Comparison of ENCODE assay signal across 8 mouse cellular contexts in the genomic region with DNA sequence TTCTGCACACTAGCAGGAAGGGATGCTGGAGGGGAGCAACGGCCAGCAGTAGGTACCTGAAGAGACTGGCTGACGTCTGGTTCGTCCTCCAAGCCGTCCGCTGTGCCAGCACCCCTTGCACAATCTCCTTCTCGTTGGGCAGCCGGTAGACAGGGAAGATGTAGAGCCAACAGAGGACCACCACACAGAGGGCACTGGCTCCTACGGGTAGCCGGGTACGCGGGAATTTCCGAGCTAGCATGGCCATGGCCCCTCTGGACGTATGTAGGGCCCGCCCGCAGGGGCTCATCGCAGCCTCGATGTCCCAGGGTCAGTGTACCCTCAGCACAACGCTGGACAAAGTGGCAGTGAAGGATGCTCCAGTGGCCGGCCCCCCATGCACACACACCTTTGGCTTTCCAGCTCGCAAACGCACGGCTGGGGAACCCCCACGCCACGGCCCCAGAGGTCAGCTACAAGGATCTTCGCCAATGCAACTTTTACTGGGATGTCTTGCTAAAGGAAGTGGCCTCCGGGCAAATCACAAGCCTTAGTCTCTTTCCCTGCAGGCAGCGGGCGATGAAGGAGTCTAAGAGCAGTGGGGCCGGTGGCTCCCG. TPM values are rescaled to one million over a fixed set of nuclear protein-coding genes. Genes with fewer than 3 reads are reported as not detected.
DNase-seq lines count a peak whose midpoint lies in the region; ATAC-seq and TF ChIP-seq lines count a peak whose summit lies in the region.

No protein-coding gene starts in this region.

- no peak for TF ChIP-seq POLR2A in bone marrow, adult 2 months (IDR thresholded peaks at IDR 0.05; ENCODE audit: borderline replicate concordance, control insufficient read depth, low read depth, low read length)

- no peak for DNase-seq in heart, postnatal 36 days
- no peak for DNase-seq in stomach, postnatal 0 days (ENCODE audit: low spot score)
- DNase-seq in gastrocnemius, postnatal 25 days, result no peak
- no peak for DNase-seq in layer of hippocampus, adult 11-12 months (ENCODE audit: low spot score)

- no peak for TF ChIP-seq CTCF in bone marrow, adult 2 months (IDR thresholded peaks at IDR 0.05; ENCODE audit: control insufficient read depth, insufficient read depth, low read length)
- TF ChIP-seq CTCF in stomach, postnatal 0 days (IDR thresholded peaks at IDR 0.05; ENCODE audit: low read depth), result no peak

- no peak overlapping the region for H3K27ac ChIP-seq in heart, embryonic 12.5 days (ENCODE audit: poor library complexity, severe bottlenecking)
- no peak overlapping the region for H3K27ac ChIP-seq in bone marrow, adult 2 months (ENCODE audit: control insufficient read depth, insufficient read depth, low read depth, low read length, poor library complexity)
- peak overlapping the region; percentile 99 for H3K27ac ChIP-seq in forebrain, embryonic 15.5 days (replicated peaks)
- H3K27ac ChIP-seq in limb, embryonic 15.5 days, result no peak overlapping the region
- H3K27ac ChIP-seq in stomach, postnatal 0 days (replicated peaks), result no peak overlapping the region

- intact Hi-C loops in heart, postnatal 36 days (cut with DNase I), result loop anchor here (2.0 kb wide), 1 partner anchor 183 kb away; no protein-coding TSS in a partner anchor

- H3K36me3 ChIP-seq in heart, embryonic 12.5 days, result no peaks in the 10 kb centered on the region
- no peaks in the 10 kb centered on the region for H3K36me3 ChIP-seq in forebrain, embryonic 15.5 days
- no peaks in the 10 kb centered on the region for H3K36me3 ChIP-seq in limb, embryonic 15.5 days
- H3K36me3 ChIP-seq in stomach, postnatal 0 days (ENCODE audit: control insufficient read depth, insufficient read depth, low read length), result no peaks in the 10 kb centered on the region

- peaks cover 7% of the 10 kb centered on the region for H3K4me1 ChIP-seq in heart, embryonic 12.5 days (replicated peaks)
- peaks cover 1% of the 10 kb centered on the region; the same call in 1 of the 2 replicates for H3K4me1 ChIP-seq in bone marrow, adult 2 months (ENCODE audit: control insufficient read depth, insufficient read depth, low read length)
- peaks cover 29% of the 10 kb centered on the region for H3K4me1 ChIP-seq in forebrain, embryonic 15.5 days
- peaks cover 11% of the 10 kb centered on the region for H3K4me1 ChIP-seq in limb, embryonic 15.5 days
- H3K4me1 ChIP-seq in stomach, postnatal 0 days (replicated peaks; ENCODE audit: control insufficient read depth, insufficient read depth), result no peaks in the 10 kb centered on the region

- H3K9me3 ChIP-seq in heart, embryonic 12.5 days (replicated peaks), result no peaks in the 10 kb centered on the region
- no peaks in the 10 kb centered on the region for H3K9me3 ChIP-seq in forebrain, embryonic 15.5 days
- H3K9me3 ChIP-seq in limb, embryonic 15.5 days, result no peaks in the 10 kb centered on the region
- no peaks in the 10 kb centered on the region for H3K9me3 ChIP-seq in stomach, postnatal 0 days (ENCODE audit: control insufficient read depth, low read length)

- H3K4me3 ChIP-seq in heart, embryonic 12.5 days, result peak overlapping the region; percentile 68
- peak overlapping the region; percentile 2 for H3K4me3 ChIP-seq in bone marrow, adult 2 months (replicated peaks; ENCODE audit: control insufficient read depth, low read depth, low read length)
- peak overlapping the region; percentile 86 for H3K4me3 ChIP-seq in forebrain, embryonic 15.5 days
- peak overlapping the region; percentile 55 for H3K4me3 ChIP-seq in limb, embryonic 15.5 days
- peak overlapping the region; percentile 48 for H3K4me3 ChIP-seq in stomach, postnatal 0 days (ENCODE audit: low read depth, low read length)

- H3K27me3 ChIP-seq in heart, embryonic 12.5 days (replicated peaks), result peaks cover 20% of the 10 kb centered on the region
- no peaks in the 10 kb centered on the region for H3K27me3 ChIP-seq in forebrain, embryonic 15.5 days
- peaks cover 21% of the 10 kb centered on the region for H3K27me3 ChIP-seq in limb, embryonic 15.5 days
- H3K27me3 ChIP-seq in stomach, postnatal 0 days (ENCODE audit: control insufficient read depth, insufficient read depth, low read length), result no peaks in the 10 kb centered on the region; the same call in 1 of the 2 replicates

- TF ChIP-seq EP300 in stomach, postnatal 0 days (optimal IDR thresholded peaks at IDR 0.05), result no peak

- peak overlapping the region; percentile 98 for H3K4me2 ChIP-seq in heart, embryonic 12.5 days
- peak overlapping the region; percentile 87 for H3K4me2 ChIP-seq in forebrain, embryonic 15.5 days (replicated peaks)
- H3K4me2 ChIP-seq in limb, embryonic 15.5 days, result peak overlapping the region; percentile 98
- H3K4me2 ChIP-seq in stomach, postnatal 0 days (replicated peaks; ENCODE audit: low read depth), result peak overlapping the region; percentile 89

- H3K9ac ChIP-seq in heart, embryonic 12.5 days, result peak overlapping the region; percentile 65
- peak overlapping the region; percentile 95 for H3K9ac ChIP-seq in forebrain, embryonic 15.5 days (replicated peaks)
- peak overlapping the region; percentile 24 for H3K9ac ChIP-seq in limb, embryonic 15.5 days
- H3K9ac ChIP-seq in stomach, postnatal 0 days (ENCODE audit: low read length), result 0 out of 2 replicates have a peak overlapping the region, but pooled peaks have one; percentile 18

- WGBS in heart, embryonic 12.5 days, result 20% methylated on average over 30 of the region's 30 CpGs
- WGBS in bone marrow, adult 2 months, result 33% methylated on average over 30 of the region's 30 CpGs
- WGBS in forebrain, embryonic 15.5 days, result 18% methylated on average over 30 of the region's 30 CpGs
- WGBS in limb, embryonic 15.5 days, result 27% methylated on average over 30 of the region's 30 CpGs
- 26% methylated on average over 29 of the region's 30 CpGs for WGBS in stomach, postnatal 0 days

- 0 out of 2 replicates have a peak, but pooled peaks have one; percentile 37 for ATAC-seq in heart, embryonic 12.5 days (ENCODE audit: insufficient number of reproducible peaks, low FRiP score)
- ATAC-seq in forebrain, embryonic 15.5 days (replicated peaks), result no peak; the same call in 1 of the 2 replicates
- ATAC-seq in limb, embryonic 15.5 days (ENCODE audit: insufficient number of reproducible peaks, low FRiP score, low TSS enrichment, low read depth), result no peak; the same call in 1 of the 2 replicates
- ATAC-seq in stomach, postnatal 0 days (ENCODE audit: low FRiP score, low TSS enrichment), result no peak

RNA-seq across cellular contexts. Expression of a gene that starts 0.7 kb away (rescaled TPM):
- 3.7 and 4.0 TPM in 2 replicates for polyA plus RNA-seq in heart, embryonic 12.5 days (2016; fragmentation: Nextera tagmentation; extraction: Ambion mirVana)
- under 1 TPM; 0.11 to 0.39 TPM for total RNA-seq in heart, postnatal 36 days (2021)
- 0.11 and 0.47 TPM in 2 replicates for polyA plus RNA-seq in bone marrow, adult 2 months (2011; ENCODE audit: insufficient read depth, insufficient read length, low replicate concordance, missing spikeins)
- polyA plus RNA-seq in forebrain, embryonic 15.5 days (2015; fragmentation: Nextera tagmentation; extraction: Ambion mirVana), result 5.5 and 6.9 TPM in 2 replicates
- 0.74 TPM in 2 replicates for polyA plus RNA-seq in limb, embryonic 15.5 days (2015; fragmentation: Nextera tagmentation; extraction: Ambion mirVana)
- 0.19 and 0.23 TPM in 2 replicates for polyA plus RNA-seq in stomach, postnatal 0 days (2015; fragmentation: Nextera tagmentation; extraction: Ambion mirVana)
- under 1 TPM; 0.05 to 0.19 TPM for total RNA-seq in gastrocnemius, postnatal 25 days (2021)

Comparison
In these comparisons a context has a peak if more than half of its experiments do, and no peak if none do; other contexts are left out.
1. H3K4me3 ChIP-seq: peak in every context shown above with its lines; median percentile 86 in forebrain, embryonic 15.5 days; 68 in heart, embryonic 12.5 days; 55 in limb, embryonic 15.5 days; 48 in stomach, postnatal 0 days; 2 in bone marrow, adult 2 months.
2. H3K9ac ChIP-seq: peak in every context shown above with its lines; median percentile 95 in forebrain, embryonic 15.5 days; 65 in heart, embryonic 12.5 days; 24 in limb, embryonic 15.5 days; 18 in stomach, postnatal 0 days.